Mouse (Mus musculus) liver, postnatal 0 days (tissue): Measurements from ENCODE around the gene Ccdc63. TPM values are rescaled to one million over a fixed set of nuclear protein-coding genes. Genes with fewer than 3 reads are reported as not detected.

ENCODE experiments used
- ATAC-seq: fragments of 200-750 bp; cut with Nextera tagmentation; 2 replicates; pipeline ENCODE4 v1.8.0; 2017; ENCODE audit warnings: mild to moderate bottlenecking, moderate library complexity
- DNase-seq: peaks from one replicate; pipeline ENCODE4 v3.0.0-alpha.2; 2016
- H3K27ac ChIP-seq: fragments of 300-500 bp; sonication (generic); 2 replicates; pipeline ENCODE4 v1.5.1; 2014; ENCODE audit warnings: antibody characterized with exemption, moderate library complexity, mild to moderate bottlenecking, low read depth
- H3K27me3 ChIP-seq: fragments of 300-500 bp; sonication (generic); 2 replicates; pipeline ENCODE4 v1.6.1; 2014; ENCODE audit warnings: low read length, control low read depth, mixed read lengths; ENCODE audit not compliant: insufficient read depth
- H3K36me3 ChIP-seq: fragments of 300-500 bp; sonication (generic); replicated peaks from 2 replicates; pipeline ENCODE4 v1.6.1; 2014; ENCODE audit warnings: mild to moderate bottlenecking, control low read depth, low read length, moderate library complexity, mixed read lengths; ENCODE audit not compliant: insufficient read depth
- H3K4me1 ChIP-seq: fragments of 300-500 bp; sonication (generic); 2 replicates; pipeline ENCODE4 v1.6.1; 2014; ENCODE audit warnings: antibody characterized with exemption, mild to moderate bottlenecking, control low read depth; ENCODE audit not compliant: insufficient read depth
- H3K4me2 ChIP-seq: fragments of 300-500 bp; sonication (generic); 2 replicates; pipeline ENCODE4 v1.6.1; 2014; ENCODE audit warnings: low read depth, mild to moderate bottlenecking, low read length, moderate library complexity, mixed read lengths
- H3K4me3 ChIP-seq: fragments of 300-500 bp; sonication (generic); 2 replicates; pipeline ENCODE4 v1.5.1; 2014; ENCODE audit warnings: low read depth, low read length
- H3K9ac ChIP-seq: fragments of 300-500 bp; sonication (generic); replicated peaks from 2 replicates; pipeline ENCODE4 v1.6.1; 2014; ENCODE audit warnings: mild to moderate bottlenecking, moderate library complexity
- H3K9me3 ChIP-seq: fragments of 300-500 bp; sonication (generic); 2 replicates; pipeline ENCODE4 v1.6.1; 2016; ENCODE audit warnings: mild to moderate bottlenecking, control low read depth, low read length, mixed read lengths
- CTCF ChIP-seq: sonication (generic); IDR thresholded peaks from 2 replicates; pipeline ENCODE4 v1.5.1; 2016; ENCODE audit warnings: antibody characterized with exemption, low read depth
- EP300 ChIP-seq: IDR thresholded peaks from 2 replicates; pipeline ENCODE4 v1.6.1; 2016; ENCODE audit warnings: antibody characterized with exemption, low read depth, mild to moderate bottlenecking
- WGBS: fragments of 180-500 bp; shearing (Covaris S2); extraction: QIAGEN DNeasy Blood & Tissue Kit; methylation state at CpG from one replicate; pipeline ENCODE4 v1.1.7; 2014; ENCODE audit not compliant: insufficient replicate concordance; 5-methylcytosine and 5-hydroxymethylcytosine counted together
- polyA plus RNA-seq: library from polyadenylated mRNA; unstranded; fragments of >200 nt; fragmentation: Nextera tagmentation; extraction: Ambion mirVana; gene quantifications from 2 replicates; pipeline ENCODE4 v1.2.1, GENCODE M21; 2015

Gene Ccdc63
- polyA plus RNA-seq, 1 experiment from 2014 or later = 0.13 TPM

- DNase-seq (peak; percentile 76), ATAC-seq (peak; percentile 60)
- Histone ChIP-seq H3K27ac (no peak overlapping the region), H3K4me3 (no peak overlapping the region), H3K4me2 (no peak overlapping the region), H3K36me3 (no peaks in the 10 kb centered on the region), H3K4me1 (peaks cover under 1% of the 10 kb centered on the region; the same call in 1 of the 2 replicates), H3K9me3 (peaks cover 2% of the 10 kb centered on the region; the same call in 1 of the 2 replicates), H3K9ac (no peak overlapping the region), H3K27me3 (no peaks in the 10 kb centered on the region)
- TF ChIP-seq EP300 (no peak), CTCF (peak; percentile 97)
- WGBS = 0% methylated on average over 2 of the region's 2 CpGs
Observed at GRCm38 (mm10) chr5:122114176-122114575, 26.4 kb downstream of the Ccdc63 start.

GRCm38 (mm10) chr5:122113450-122113849 lies 27.2 kb downstream of the Ccdc63 start:
- no peak overlapping the region for H3K9ac ChIP-seq
- TF ChIP-seq CTCF (no peak), EP300 (no peak)
- no peak overlapping the region for H3K4me3 ChIP-seq
- no peaks in the 10 kb centered on the region for H3K27me3 ChIP-seq
- peaks cover 5% of the 10 kb centered on the region; the same call in 1 of the 2 replicates for H3K4me1 ChIP-seq
- H3K9me3 ChIP-seq = peaks cover 2% of the 10 kb centered on the region; the same call in 1 of the 2 replicates
- H3K4me2 ChIP-seq = no peak overlapping the region
- H3K36me3 ChIP-seq = no peaks in the 10 kb centered on the region
- ATAC-seq = no peak
- peak overlapping the region; percentile 39; the same call in 1 of the 2 replicates for H3K27ac ChIP-seq
- DNase-seq = no peak
- 59% methylated on average over 7 of the region's 7 CpGs for WGBS

- Histone ChIP-seq H3K4me2 (no peak overlapping the region), H3K9me3 (peaks cover 2% of the 10 kb centered on the region; the same call in 1 of the 2 replicates), H3K36me3 (no peaks in the 10 kb centered on the region), H3K27me3 (no peaks in the 10 kb centered on the region), H3K27ac (no peak overlapping the region), H3K4me3 (no peak overlapping the region), H3K9ac (no peak overlapping the region), H3K4me1 (peaks cover 7% of the 10 kb centered on the region; the same call in 1 of the 2 replicates)
- ATAC-seq (no peak), DNase-seq (no peak)
- 50% methylated on average over 4 of the region's 4 CpGs for WGBS
- no peak for TF ChIP-seq EP300
- TF ChIP-seq CTCF = no peak
Observed at GRCm38 (mm10) chr5:122111933-122112248, 28.7 kb downstream of the Ccdc63 start.

- peaks cover 7% of the 10 kb centered on the region; the same call in 1 of the 2 replicates for H3K4me1 ChIP-seq
- no peaks in the 10 kb centered on the region for H3K27me3 ChIP-seq
- H3K4me2 ChIP-seq = no peak overlapping the region
- DNase-seq (no peak), ATAC-seq (no peak)
- peaks cover 2% of the 10 kb centered on the region; the same call in 1 of the 2 replicates for H3K9me3 ChIP-seq
- no peaks in the 10 kb centered on the region for H3K36me3 ChIP-seq
- no peak overlapping the region for H3K9ac ChIP-seq
- TF ChIP-seq EP300 (no peak), CTCF (no peak)
- H3K4me3 ChIP-seq = no peak overlapping the region
- no peak overlapping the region for H3K27ac ChIP-seq
- WGBS = 62% methylated on average over 26 of the region's 26 CpGs
Observed at GRCm38 (mm10) chr5:122111091-122111932, 29.3 kb downstream of the Ccdc63 start.

GRCm38 (mm10) chr5:122110625-122111024 lies 30.0 kb downstream of the Ccdc63 start:
- Histone ChIP-seq H3K9me3 (no peaks in the 10 kb centered on the region), H3K4me1 (peaks cover 7% of the 10 kb centered on the region; the same call in 1 of the 2 replicates), H3K9ac (no peak overlapping the region), H3K27ac (no peak overlapping the region), H3K4me2 (no peak overlapping the region), H3K36me3 (no peaks in the 10 kb centered on the region), H3K27me3 (no peaks in the 10 kb centered on the region), H3K4me3 (no peak overlapping the region)
- DNase-seq = no peak
- TF ChIP-seq CTCF = no peak
- TF ChIP-seq EP300 = no peak
- WGBS = 83% methylated on average over 13 of the region's 13 CpGs
- ATAC-seq = no peak

- peak overlapping the region; percentile 39; the same call in 1 of the 2 replicates for H3K27ac ChIP-seq
- TF ChIP-seq EP300 (0 out of 2 replicates have a peak, but pooled peaks have one; percentile 10), CTCF (no peak)
- 49% methylated on average over 16 of the region's 16 CpGs for WGBS
Observed at GRCm38 (mm10) chr5:122109325-122110060, 31.1 kb downstream of the Ccdc63 start.

More at GRCm38 (mm10) chr5:122109325-122110060, 31.1 kb downstream of the Ccdc63 start:
- no peaks in the 10 kb centered on the region for H3K36me3 ChIP-seq
- no peak for DNase-seq
- no peak overlapping the region; the same call in 1 of the 2 replicates for H3K4me2 ChIP-seq
- no peaks in the 10 kb centered on the region for H3K27me3 ChIP-seq
- H3K4me1 ChIP-seq = peaks cover 7% of the 10 kb centered on the region; the same call in 1 of the 2 replicates
- no peaks in the 10 kb centered on the region for H3K9me3 ChIP-seq
- peak; percentile 28; the same call in 1 of the 2 replicates for ATAC-seq
- H3K4me3 ChIP-seq = no peak overlapping the region
- H3K9ac ChIP-seq = 0 out of 2 replicates have a peak overlapping the region, but pooled peaks have one; percentile 7
